Mouse (Mus musculus) urinary bladder, adult 2 months (tissue): Measurements from ENCODE around the gene Dusp11. TPM values are rescaled to one million over a fixed set of nuclear protein-coding genes. Genes with fewer than 3 reads are reported as not detected.
A peak's percentile ranks its signal among the peaks of the same experiment; 100 is the strongest.
"Not testable (repeated sequence)": the region's sequence is repeated elsewhere in the genome, so short reads cannot be mapped to it uniquely, and the experiment has no call there.

Experiments used
- DNase-seq: peaks from one replicate; pipeline ENCODE4 v3.0.0; 2022; ENCODE audit warnings: low spot score
- polyA plus RNA-seq: library from polyadenylated mRNA; depleted of rRNA; stranded (reverse); fragments of >200 nt; gene quantifications from 2 replicates; pipeline ENCODE4 v1.2.3, GENCODE M21; 2012

Gene Dusp11
- polyA plus RNA-seq, 1 experiment = 95.1 TPM

GRCm38 (mm10) chr6:85935646-85936045 is 25.8 kb downstream of the Dusp11 start:
- DNase-seq = no peak

GRCm38 (mm10) chr6:85934047-85934446 is 27.4 kb downstream of the Dusp11 start:
- no peak for DNase-seq

- no peak for DNase-seq
Observed at GRCm38 (mm10) chr6:85929312-85929711, 32.2 kb downstream of the Dusp11 start.

GRCm38 (mm10) chr6:85927476-85928464 is 33.7 kb downstream of the Dusp11 start:
- no peak for DNase-seq

- DNase-seq = no peak
Observed at GRCm38 (mm10) chr6:85926709-85927108, 34.8 kb downstream of the Dusp11 start.

GRCm38 (mm10) chr6:85923643-85924042 is 37.8 kb downstream of the Dusp11 start:
- DNase-seq = no peak

- no peak for DNase-seq
Observed at GRCm38 (mm10) chr6:85919401-85919800, 42.1 kb downstream of the Dusp11 start.

- not testable (repeated sequence) for DNase-seq
Observed at GRCm38 (mm10) chr6:85918341-85918740, 43.1 kb downstream of the Dusp11 start.

- no peak for DNase-seq
Observed at GRCm38 (mm10) chr6:85916596-85916995, 44.9 kb downstream of the Dusp11 start.

GRCm38 (mm10) chr6:85915539-85916513 is 45.6 kb downstream of the Dusp11 start, which contains the start of gene Nat8f1:
Gene Nat8f1 (minus strand): TSS chr6:85915687.
- peak; percentile 77 for DNase-seq

- DNase-seq = no peak
Observed at GRCm38 (mm10) chr6:85915141-85915538, 46.3 kb downstream of the Dusp11 start.

GRCm38 (mm10) chr6:85911587-85911986 is 49.9 kb downstream of the Dusp11 start, which contains the start of gene Tprkb:
Gene Tprkb (plus strand): TSS chr6:85911865.
- no peak for DNase-seq

GRCm38 (mm10) chr6:85909704-85910103 is 51.8 kb downstream of the Dusp11 start:
- DNase-seq = no peak

GRCm38 (mm10) chr6:85908341-85908740 is 53.1 kb downstream of the Dusp11 start:
- no peak for DNase-seq

GRCm38 (mm10) chr6:85906911-85907351 is 54.5 kb downstream of the Dusp11 start:
- DNase-seq = not testable (repeated sequence)

- peak; percentile 71 for DNase-seq
Observed at GRCm38 (mm10) chr6:85904642-85905061, 56.8 kb downstream of the Dusp11 start, which contains the start of gene Nat8f4. Gene Nat8f4 (minus strand): TSS chr6:85904884.

- DNase-seq = no peak
Observed at GRCm38 (mm10) chr6:85902303-85902702, 59.2 kb downstream of the Dusp11 start.

GRCm38 (mm10) chr6:85898596-85899475 is 62.6 kb downstream of the Dusp11 start:
- DNase-seq = not testable (repeated sequence)

- not testable (repeated sequence) for DNase-seq
Observed at GRCm38 (mm10) chr6:85895061-85895648, 66.3 kb downstream of the Dusp11 start.
